Mouse (Mus musculus): ENCODE results near the gene Loxl3. TPM values are rescaled to one million over a fixed set of nuclear protein-coding genes. Genes with fewer than 3 reads are reported as not detected.

The Loxl3 gene
- total RNA-seq, 2 experiments from 2014 or later = 0.46 TPM; not detected in 1

DNA sequence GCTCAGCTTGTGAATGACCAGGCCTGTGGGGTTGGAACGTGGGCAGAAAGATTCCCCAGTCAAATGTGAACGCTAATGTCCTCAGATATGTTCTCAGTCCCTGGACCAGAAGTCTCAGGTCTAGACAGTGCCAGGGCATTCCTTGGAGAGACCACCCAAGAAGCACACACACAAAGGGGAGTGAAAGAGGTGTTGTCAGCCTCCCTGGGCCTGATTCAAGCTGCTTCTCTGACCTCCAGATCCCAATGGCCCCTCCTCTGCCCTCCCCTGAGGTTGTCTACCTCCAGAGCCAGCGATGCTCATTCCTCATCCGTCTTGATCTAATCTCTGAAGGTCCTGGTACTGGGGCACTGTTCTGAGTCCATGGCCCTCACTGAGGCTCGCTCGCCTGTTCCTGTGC, 9.6 kb downstream of the Loxl3 start:
- ATAC-seq (replicated peaks; ENCODE audit: poor library complexity, severe bottlenecking) = no peak

DNA sequence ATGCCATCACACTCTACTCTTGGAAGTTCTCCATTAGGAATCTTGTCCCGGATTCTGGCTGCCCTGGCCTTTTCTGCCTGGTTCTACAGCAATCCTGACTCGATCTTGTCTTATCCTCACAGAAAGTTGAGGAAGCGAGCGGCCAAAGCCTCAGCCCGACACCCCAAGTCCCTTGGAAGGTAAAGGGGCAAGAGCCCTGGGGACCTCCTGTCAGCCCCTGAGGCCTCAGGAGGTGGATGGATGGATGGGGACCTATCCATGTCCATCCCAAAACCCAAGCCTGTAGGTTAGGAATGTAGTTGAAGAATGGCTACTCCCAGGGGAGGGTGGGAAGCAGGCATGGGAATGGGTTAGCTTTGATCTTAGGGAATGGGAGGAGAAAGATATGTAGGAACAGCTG, 10.0 kb downstream of the Loxl3 start:
- ATAC-seq (replicated peaks; ENCODE audit: poor library complexity, severe bottlenecking) = no peak

DNA sequence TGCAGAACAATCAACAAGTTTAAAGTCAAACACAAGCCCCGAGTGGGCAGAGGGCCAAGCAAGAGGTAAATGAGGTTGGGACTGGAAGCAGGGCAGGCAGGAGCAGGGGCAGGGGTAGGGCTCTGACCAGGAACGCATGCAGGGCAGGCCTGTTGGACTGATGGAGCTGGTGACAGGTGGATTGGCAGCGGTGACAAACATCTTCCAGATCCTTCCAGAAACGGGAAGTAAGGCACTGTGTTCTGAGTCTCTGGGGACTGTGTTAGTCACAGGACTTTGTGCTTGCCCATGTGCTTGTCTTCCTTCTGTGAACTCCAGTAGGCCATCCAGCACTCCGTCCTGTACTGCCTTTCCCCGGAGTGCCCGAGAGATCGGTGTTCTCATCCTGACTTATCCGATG, 10.8 kb downstream of the Loxl3 start:
- peak; percentile 82 for ATAC-seq (replicated peaks; ENCODE audit: poor library complexity, severe bottlenecking)

DNA sequence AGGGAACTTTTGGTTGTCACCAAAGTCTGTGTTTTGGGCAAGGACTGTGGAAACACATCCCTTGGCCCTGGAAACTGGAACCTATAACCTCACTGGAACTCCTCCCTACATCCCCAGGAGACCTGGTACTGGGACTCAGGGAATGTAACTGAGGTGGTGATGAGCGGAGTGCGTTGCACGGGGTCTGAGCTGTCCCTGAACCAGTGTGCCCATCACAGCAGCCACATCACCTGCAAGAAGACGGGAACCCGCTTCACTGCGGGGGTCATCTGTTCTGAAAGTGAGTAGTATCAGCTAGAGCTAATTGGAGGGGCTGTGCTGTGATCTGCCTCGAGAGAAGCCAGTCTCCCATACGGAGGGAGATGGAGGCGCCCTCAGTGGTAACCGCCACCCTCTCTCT, 15.4 kb downstream of the Loxl3 start:
- ATAC-seq (replicated peaks; ENCODE audit: poor library complexity, severe bottlenecking) = no peak

DNA sequence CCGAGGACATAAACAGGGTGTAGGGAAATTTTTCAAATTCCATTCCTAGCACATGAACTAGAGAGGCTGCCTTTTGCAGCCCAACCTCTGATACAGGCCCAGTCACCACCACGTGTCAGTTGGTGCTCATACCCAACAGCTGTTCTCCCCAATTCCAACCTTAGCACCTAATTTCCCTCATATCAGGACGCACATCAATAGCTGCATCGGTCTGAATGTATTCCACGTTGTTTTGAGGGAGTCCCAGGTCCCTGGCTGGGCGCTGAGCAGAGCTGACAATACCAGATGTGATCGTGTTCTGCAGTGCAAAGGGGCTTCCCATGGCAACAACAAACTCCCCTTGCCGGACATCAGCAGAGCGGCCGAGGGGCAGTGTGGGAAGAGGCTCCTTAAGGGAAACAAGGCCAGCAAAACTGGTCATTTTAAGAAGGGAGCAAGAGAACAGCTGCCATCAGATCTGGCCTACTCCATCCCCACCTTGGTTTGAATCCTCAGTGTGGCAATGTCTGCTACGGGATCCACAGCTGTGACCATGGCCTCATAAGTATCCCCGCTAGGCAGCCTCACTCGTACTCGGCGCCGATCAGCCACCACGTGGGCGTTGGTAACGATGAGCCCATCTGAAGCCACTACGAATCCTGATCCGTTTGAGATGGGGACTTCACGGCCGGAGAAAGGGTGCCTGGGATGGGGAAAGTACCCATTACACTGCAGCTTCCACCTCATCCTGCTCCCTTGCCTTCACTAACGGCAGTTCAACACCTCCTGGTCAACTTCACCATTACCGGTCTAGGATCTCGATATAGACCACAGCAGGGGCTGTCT, 19.4 kb downstream of the Loxl3 start:
- ATAC-seq (replicated peaks; ENCODE audit: poor library complexity, severe bottlenecking) = peak; percentile 25

DNA sequence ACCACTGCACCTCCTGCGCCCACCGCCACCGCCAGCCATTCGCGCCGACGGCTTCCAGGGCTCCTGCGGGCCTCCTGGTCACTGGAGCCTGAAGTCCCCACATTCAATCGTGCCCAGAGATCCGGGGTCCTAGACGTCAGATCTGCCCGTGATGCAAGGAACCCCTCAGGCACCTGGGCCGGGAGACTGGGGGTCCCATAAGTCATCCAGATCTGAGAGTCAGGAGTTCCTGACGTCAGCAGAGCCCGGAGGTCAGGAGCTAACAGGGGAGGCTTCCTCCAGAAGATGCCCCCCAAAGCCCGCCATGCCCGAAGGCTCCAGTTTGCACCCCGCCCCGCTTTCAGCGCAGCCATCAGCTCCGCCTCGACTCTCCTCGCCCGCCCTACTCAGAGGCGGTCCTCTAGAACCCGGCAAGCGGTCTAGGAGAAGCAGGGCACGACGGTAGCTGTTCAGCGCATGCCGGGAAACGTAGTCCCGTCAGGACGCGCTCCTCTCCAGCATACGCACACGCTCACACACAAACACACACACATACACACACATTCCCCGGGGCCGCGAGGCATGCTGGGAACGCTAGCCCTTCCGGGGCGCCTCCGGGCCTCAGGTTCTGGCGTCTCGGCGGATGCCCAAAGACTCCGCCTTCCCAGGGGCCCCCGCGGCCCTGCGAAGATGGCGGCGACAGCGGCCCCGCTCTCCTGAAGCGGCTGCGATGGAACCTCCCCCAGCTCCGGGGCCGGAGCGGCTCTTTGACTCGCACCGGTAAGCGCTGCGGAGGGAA, 20.3 kb downstream of the Loxl3 start, which contains the start of gene Aup1:
TSS of gene Aup1 (plus strand) at position 448 of the 778 bp plus-strand sequence.
- ATAC-seq (replicated peaks; ENCODE audit: poor library complexity, severe bottlenecking) = peak; percentile 83

DNA sequence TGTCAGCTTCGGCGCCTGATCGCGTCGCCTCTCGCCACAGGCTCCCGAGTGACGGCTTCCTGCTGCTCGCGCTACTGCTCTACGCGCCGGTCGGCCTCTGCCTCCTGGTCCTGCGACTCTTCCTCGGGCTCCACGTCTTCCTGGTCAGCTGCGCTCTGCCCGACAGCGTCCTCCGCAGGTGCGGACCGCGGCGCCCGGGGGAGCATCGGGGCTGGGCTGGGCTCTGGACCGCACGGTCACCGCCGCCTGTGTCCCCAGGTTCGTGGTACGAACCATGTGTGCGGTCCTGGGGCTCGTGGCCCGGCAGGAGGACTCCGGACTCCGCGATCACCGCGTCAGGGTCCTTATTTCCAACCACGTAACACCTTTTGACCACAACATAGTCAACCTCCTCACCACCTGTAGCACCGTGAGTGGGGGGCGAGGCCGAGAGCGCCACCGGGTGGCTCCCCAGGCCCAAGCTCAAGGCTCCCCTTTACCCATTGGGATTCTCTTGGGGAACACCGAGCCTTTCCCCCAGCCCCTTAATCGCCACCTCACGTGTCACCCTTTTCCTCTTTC, 21.0 kb downstream of the Loxl3 start, which contains the start of gene Htra2:
TSS of gene Htra2 (minus strand) at position 403 of the 561 bp plus-strand sequence.
- ATAC-seq (replicated peaks; ENCODE audit: poor library complexity, severe bottlenecking) = peak; percentile 18; the same call in 1 of the 2 replicates

DNA sequence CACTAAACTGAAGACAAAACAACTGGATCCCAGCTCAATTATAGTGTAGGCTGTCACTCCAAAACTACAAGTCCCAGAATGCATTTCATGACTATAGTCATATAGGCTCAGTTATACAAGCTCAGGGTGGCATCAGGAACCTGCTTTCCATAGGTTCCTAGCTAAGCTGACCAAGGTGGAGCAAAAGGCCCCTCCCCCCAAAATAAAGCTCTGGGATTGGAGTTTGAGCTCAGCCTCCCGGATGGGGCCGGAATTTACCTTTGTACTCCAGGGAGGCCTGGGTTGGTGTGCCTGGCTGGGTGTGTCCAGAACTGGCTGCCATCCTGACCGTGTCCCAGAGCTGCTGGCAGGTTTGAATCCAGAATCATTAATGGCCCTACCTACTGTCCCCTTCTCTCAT, 23.8 kb downstream of the Loxl3 start, which contains the start of gene Dqx1:
TSS of gene Dqx1 (plus strand) at position 55 of the 400 bp plus-strand sequence.
- ATAC-seq (replicated peaks; ENCODE audit: poor library complexity, severe bottlenecking) = no peak

DNA sequence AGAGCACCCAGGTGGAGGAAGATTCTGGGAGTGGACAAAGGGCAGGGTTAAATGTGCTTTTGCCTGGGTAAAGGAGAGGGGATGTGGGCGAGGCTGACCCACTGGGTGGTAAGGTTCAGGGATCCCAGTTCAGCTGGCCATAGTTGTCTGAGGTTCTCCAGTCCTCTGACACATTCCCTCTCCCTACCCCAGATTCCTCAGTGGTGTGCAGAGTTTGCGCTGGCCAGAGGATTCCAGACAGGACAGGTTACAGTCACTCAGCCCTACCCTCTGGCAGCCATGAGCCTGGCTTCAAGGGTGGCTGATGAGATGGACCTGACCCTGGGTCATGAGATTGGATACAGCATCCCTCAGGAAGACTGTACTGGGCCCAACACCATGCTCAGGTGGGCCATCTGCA, 24.8 kb downstream of the Loxl3 start:
- no peak for ATAC-seq (replicated peaks; ENCODE audit: poor library complexity, severe bottlenecking)

DNA sequence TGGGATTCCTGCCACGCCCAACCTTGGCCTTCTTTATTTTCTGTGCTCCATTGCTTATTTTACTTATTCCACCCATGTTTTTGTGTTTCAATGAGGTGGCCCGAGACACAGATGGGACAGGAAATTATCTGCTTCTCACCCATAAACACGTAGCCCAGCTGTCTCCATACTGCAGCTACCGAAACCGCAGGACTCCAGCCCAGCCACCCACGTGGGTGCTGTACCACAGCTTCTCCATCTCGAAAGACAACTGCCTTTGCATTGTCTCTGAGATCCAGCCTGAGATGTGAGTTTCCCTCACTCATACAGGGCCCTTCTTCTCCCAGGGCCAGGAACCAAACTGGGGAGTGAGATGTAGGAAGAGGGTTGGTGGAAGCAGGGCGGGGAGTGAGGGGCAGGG, 32.0 kb downstream of the Loxl3 start:
- ATAC-seq (replicated peaks; ENCODE audit: poor library complexity, severe bottlenecking) = peak; percentile 31

DNA sequence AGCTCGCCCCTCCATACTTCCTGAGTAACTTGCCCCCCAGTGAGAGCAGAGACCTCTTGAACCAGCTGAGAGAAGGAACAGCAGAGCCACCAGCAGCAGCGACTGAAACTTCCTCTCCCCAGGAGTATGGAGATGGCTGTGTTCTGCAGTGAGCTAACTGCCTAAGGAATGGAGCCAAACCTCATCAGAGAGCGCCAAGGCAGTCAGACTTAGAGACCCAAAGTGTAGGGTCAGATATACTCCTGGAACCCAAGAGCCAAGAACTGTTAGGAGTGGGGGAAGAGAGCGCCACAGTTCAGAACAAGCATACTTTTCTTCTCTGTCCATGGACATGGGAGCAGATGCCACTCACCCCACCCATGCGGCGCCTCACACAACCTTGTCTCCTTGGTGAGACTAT, 32.5 kb downstream of the Loxl3 start:
- no peak for ATAC-seq (replicated peaks; ENCODE audit: poor library complexity, severe bottlenecking)

DNA sequence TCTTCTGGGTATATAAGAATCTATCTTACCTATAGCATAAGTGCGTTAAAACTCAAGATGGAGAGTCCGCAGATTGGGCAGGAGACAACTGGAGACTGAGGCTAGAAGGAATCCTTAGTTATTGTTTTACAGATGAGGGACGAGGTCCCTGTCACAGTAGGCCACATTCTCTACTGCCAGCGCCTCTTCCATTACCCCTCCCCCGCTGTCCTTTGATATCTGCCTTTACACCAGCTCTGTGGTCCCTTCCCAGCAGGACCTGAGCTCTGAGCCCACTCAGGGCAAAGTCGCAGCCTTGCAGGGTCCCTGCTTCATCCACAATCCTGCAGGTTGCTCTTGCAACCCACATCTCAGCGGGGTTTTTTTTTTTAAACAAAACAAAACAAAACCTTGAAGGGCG, 34.2 kb downstream of the Loxl3 start:
- no peak for ATAC-seq (replicated peaks; ENCODE audit: poor library complexity, severe bottlenecking)

DNA sequence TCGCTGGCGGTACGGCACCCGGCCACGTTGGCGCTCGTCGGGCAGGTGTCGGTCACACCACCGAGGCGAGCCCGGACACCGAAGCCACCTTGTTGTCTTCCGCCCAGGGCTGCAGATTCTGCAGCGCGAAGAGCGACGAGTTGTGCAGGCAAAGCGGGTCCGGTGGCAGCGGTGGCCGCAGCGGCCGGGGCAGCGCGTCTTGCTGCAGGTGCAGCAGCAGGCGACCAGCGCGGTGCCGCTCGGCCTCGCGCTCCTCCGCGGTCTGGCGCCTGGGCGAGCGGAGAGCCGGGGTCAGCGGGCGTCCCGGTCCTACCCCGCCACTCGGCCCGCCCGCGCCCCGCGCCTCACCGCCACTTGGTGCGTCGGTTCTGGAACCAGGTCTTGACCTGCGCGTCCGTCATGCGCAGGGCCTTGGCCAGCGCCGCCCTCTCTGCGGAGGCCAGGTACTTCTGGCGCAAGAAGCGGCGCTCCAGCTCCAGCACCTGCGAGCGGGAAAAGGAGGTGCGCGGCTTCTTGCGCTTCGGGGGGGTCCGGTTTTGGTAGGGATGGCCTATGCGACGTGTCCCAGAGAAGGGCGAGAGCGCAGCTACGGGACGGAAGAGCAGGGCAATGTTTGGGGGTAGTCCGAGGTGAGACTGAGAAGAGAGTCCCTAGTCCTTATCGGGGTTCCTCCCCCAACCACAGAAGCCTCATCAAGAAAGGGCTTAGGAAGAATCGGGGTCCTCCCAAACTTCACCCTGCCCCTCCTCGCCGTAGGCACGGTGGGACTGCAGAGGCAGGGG, 34.9 kb downstream of the Loxl3 start:
- ATAC-seq (replicated peaks; ENCODE audit: poor library complexity, severe bottlenecking) = no peak; the same call in 1 of the 2 replicates

DNA sequence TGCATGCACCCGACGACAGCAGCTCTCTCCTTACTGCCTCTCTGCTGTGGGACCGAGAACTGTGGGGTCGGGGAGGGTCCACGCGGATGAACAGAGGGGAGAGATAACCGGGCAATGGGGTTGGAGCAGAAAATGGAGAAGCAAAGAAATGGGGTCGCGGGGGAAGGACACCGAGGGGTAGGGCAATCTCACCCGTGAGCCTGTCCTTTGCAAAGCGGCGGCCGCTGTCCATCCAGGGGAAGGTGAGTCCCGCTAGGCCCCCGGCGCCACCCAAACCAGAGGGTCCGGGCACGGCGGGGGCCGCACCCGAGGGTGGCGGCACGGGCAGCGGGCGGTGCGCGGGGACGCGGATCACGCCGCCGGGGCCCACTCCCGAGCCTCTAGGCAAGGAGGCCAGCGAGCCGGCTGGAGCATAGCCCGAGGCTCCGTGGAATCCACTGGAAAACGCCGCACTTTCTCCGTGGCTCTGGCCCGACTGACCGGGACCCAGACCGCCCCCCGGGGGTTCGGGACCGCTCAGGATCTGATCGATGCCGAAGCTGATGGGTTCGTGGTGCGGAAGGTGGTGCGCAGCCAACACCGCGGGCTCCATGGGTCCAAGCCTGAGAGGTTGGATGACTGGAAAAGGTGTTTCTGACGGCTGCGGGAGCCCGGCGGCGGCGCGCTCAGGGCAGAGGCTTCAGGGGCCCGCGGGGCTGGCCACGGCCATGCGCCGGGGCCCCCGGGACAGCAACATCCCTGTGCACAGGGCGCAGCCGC, 35.7 kb downstream of the Loxl3 start:
- ATAC-seq (replicated peaks; ENCODE audit: poor library complexity, severe bottlenecking) = no peak

DNA sequence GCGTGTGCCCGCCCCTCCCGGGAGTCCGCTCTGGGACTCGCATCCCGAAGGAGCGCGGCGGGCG, 36.1 kb downstream of the Loxl3 start, which contains the start of gene Tlx2:
TSS of gene Tlx2 (minus strand) at position 47 of the 64 bp plus-strand sequence.
- no peak for ATAC-seq (replicated peaks; ENCODE audit: poor library complexity, severe bottlenecking)

DNA sequence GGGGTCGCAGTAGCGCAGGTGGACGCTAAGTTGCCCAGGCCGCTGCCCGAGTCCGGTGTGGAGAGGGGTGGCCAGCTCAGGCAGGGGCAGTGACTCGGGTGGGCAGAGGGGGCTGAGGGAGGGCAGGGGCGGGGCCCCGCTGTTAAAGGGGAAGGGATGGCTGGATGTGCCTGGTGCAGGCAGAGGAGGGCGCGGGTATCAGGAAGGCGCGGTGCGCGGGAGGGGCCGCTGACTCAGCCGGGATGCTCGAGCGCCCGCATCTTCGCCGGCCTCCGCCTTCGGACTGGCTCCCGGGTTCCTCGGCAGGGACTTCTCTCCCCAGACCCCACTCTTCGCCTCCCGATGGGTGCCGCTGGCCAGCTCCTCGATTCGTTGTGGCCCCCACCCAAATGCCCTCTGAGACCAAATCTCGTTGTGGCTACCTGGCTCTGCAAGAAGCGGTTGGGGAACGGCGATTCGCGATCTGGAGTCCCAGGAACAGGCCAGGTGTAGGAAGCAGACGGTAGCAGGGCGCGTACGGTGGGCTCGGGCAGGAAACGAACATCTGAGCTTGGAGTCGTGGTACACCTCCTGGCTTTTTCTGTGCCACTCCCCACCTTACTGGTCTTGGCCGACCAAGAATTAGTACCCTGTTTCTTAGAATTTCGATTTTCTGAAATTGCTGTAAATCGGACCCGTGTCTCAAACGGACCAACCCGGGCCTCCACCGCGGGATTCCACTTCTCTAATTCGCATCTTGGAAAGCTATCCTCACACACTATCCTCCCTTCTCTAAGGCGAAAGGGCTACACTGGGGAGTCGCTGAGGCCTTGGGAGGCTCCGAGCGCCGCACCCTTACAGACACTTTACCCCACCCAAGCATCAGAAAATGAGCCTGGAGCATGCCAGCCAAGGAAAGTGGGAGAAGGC, 36.6 kb downstream of the Loxl3 start:
- peak; percentile 32 for ATAC-seq (replicated peaks; ENCODE audit: poor library complexity, severe bottlenecking)

DNA sequence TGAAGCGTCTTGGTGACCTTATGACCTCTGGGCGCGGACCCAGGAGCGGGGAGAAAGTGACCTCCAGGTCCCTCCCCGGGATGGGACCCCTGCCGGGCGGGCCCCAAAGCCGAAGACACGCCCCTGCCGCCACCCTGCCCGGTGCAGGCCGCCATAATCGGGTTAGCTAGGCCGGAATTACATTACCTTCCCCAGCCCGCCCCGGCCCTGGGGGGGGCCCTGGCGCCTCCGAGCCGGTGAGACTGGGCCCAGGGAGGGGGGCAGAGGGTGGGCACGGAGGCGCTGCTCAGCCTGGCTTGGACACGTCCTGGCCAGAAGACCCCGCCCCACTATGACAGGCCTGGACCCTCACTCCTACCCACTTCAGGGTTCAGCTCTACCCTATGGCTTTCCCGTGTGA, 37.2 kb downstream of the Loxl3 start:
- ATAC-seq (replicated peaks; ENCODE audit: poor library complexity, severe bottlenecking) = no peak

DNA sequence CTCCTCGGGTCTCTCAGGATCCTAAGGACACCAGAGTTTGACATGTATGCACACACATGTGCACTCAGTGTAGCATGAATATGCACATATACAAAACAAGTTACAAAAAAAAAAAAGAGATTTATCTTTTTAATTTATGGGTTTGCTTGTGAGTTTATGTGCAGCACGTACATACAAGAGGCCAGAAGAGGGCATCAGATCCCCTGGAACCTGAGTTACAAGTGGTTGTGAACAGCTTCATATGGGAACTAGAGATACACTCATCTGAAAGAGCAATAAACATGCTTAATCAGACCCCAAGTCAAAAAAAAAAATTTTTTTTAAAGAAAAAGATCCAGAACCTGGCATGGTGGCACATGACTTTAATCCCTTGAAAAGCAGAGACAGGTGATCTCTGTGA, 41.0 kb downstream of the Loxl3 start:
- no peak for ATAC-seq (replicated peaks; ENCODE audit: poor library complexity, severe bottlenecking)
